Mouse (Mus musculus) limb, embryonic 12.5 days (tissue): ENCODE results near the gene Dpf3. TPM values are rescaled to one million over a fixed set of nuclear protein-coding genes. Genes with fewer than 3 reads are reported as not detected.

Experiments used
- ATAC-seq: fragments of 200-750 bp; cut with Nextera tagmentation; 2 replicates; pipeline ENCODE4 v1.8.0; 2017; ENCODE audit warnings: low read depth, moderate TSS enrichment; ENCODE audit not compliant: insufficient number of reproducible peaks, insufficient read depth, low FRiP score, low TSS enrichment
- H3K27ac ChIP-seq: fragments of 300-500 bp; sonication (generic); 2 replicates; pipeline ENCODE4 v1.5.1; 2016; ENCODE audit warnings: mild to moderate bottlenecking, moderate library complexity
- H3K27me3 ChIP-seq: fragments of 300-500 bp; sonication (generic); 2 replicates; pipeline ENCODE4 v1.6.1; 2016; ENCODE audit warnings: mild to moderate bottlenecking, moderate library complexity
- H3K36me3 ChIP-seq: fragments of 300-500 bp; sonication (generic); 2 replicates; pipeline ENCODE4 v1.6.1; 2016; ENCODE audit warnings: mild to moderate bottlenecking, moderate library complexity
- H3K4me1 ChIP-seq: fragments of 300-500 bp; sonication (generic); replicated peaks from 2 replicates; pipeline ENCODE4 v1.6.1; 2016
- H3K4me2 ChIP-seq: fragments of 300-500 bp; sonication (generic); 2 replicates; pipeline ENCODE4 v1.6.1; 2016; ENCODE audit warnings: mild to moderate bottlenecking, moderate library complexity
- H3K4me3 ChIP-seq: fragments of 300-500 bp; sonication (generic); replicated peaks from 2 replicates; pipeline ENCODE4 v1.5.1; 2016; ENCODE audit warnings: mild to moderate bottlenecking
- H3K9ac ChIP-seq: fragments of 300-500 bp; sonication (generic); replicated peaks from 2 replicates; pipeline ENCODE4 v1.6.1; 2016; ENCODE audit warnings: mild to moderate bottlenecking, moderate library complexity
- H3K9me3 ChIP-seq: fragments of 300-500 bp; sonication (generic); 2 replicates; pipeline ENCODE4 v1.6.1; 2016; ENCODE audit warnings: mild to moderate bottlenecking, moderate library complexity
- WGBS: fragments of 180-500 bp; shearing (Covaris S2); methylation state at CpG from one replicate; pipeline ENCODE4 v1.1.7; 2016; 5-methylcytosine and 5-hydroxymethylcytosine counted together
- polyA plus RNA-seq: library from polyadenylated mRNA; unstranded; fragments of >200 nt; fragmentation: Nextera tagmentation; extraction: Ambion mirVana; gene quantifications from 2 replicates; pipeline ENCODE4 v1.2.1, GENCODE M21; 2016

Dpf3 gene
- polyA plus RNA-seq, 1 experiment from 2014 or later, result 4.4 TPM

DNA sequence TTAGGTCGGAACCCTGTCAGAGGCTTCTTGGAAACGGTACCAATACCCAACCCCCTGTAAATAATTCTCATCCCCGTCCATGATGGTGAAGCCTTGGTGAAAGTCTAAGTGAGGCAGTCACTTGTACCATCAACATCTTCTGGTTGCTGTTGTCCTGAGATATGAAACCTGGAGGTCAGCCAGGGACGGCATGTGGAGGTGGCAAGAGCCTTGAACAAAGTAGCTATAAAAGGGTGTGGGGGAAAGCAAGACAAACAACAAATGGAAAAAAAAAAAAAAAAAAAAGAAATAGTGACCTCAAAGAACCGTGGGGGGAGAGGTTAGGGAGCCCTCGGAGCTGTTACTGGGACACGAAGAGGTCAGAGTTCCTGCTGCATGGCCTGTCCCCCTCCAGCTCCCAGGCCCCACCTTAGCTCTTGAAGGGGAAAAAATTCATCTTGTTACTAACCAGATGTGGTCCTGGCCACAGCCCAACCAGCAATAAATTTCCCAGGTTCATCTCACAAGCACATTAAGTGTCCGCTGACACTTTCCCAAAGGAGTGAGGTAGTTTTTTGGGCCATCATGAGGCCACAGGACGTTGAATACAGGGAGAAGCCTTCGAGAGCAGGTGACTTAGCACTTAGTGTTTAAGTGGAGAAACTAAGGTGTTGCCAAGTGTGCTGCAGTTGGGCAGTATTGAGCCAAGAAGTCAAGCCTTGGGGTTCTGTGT, 53.4 kb downstream of the Dpf3 start:
- H3K9me3 ChIP-seq, result no peaks in the 10 kb centered on the region
- H3K4me3 ChIP-seq, result no peak overlapping the region
- H3K4me1 ChIP-seq, result peaks cover 10% of the 10 kb centered on the region; the same call in 1 of the 2 replicates
- WGBS, result 34% methylated on average over 10 of the region's 10 CpGs
- H3K9ac ChIP-seq, result no peak overlapping the region
- no peak overlapping the region for H3K27ac ChIP-seq
- ATAC-seq, result no peak
- no peaks in the 10 kb centered on the region for H3K36me3 ChIP-seq
- no peak overlapping the region for H3K4me2 ChIP-seq
- no peaks in the 10 kb centered on the region for H3K27me3 ChIP-seq

- Histone ChIP-seq H3K27ac (no peak overlapping the region), H3K4me2 (no peak overlapping the region), H3K9ac (no peak overlapping the region), H3K9me3 (no peaks in the 10 kb centered on the region), H3K4me3 (no peak overlapping the region), H3K27me3 (no peaks in the 10 kb centered on the region), H3K36me3 (no peaks in the 10 kb centered on the region), H3K4me1 (peaks cover 15% of the 10 kb centered on the region)
- 92% methylated on average over 4 of the region's 4 CpGs for WGBS
- no peak for ATAC-seq
Measured at GRCm38 (mm10) chr12:83433436-83433835, 54.1 kb downstream of the Dpf3 start.

DNA sequence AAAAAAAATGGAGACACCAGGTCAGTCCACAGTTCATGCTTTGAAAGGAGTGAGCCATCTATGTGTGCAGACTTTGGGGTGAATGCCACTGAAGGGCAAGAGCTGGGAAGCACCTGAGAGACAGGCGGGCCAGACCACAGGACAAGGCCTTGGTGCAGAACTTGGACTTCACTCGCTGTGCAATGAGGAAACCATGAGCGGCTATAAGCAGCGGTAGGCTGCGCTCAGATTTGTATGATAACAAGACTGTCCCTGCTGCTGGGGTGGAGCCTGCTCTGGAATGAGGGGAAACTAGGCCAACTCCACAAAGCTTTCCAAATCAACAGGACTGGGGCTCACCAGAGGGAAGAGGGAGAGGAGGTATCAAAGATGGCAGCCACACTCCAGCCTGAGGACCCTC, 57.3 kb downstream of the Dpf3 start:
- H3K27me3 ChIP-seq, result no peaks in the 10 kb centered on the region
- H3K4me1 ChIP-seq, result peaks cover 42% of the 10 kb centered on the region
- no peak overlapping the region for H3K4me2 ChIP-seq
- no peak overlapping the region for H3K4me3 ChIP-seq
- 97% methylated on average over 5 of the region's 5 CpGs for WGBS
- ATAC-seq, result no peak
- no peaks in the 10 kb centered on the region for H3K9me3 ChIP-seq
- no peak overlapping the region for H3K9ac ChIP-seq
- H3K36me3 ChIP-seq, result no peaks in the 10 kb centered on the region
- H3K27ac ChIP-seq, result no peak overlapping the region

DNA sequence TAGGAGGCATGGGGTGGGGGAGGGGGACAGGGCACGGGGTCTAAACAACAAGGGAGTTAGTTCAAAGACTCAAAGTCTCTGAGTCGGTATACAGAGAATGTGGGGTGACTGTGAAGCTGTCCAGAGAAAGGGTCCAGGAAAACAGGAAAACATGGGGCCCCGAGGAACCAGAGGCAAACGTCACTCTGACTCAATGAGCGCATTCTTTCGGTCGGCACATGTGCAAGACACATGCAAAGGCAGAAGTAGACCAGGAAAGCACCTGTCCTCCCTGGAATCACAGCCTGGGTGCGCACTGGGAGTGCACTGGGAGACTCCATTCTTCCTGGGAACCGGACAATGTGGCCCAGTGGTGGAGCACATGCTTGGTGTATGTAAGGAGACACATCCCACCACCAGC, 59.5 kb downstream of the Dpf3 start:
- Histone ChIP-seq H3K36me3 (no peaks in the 10 kb centered on the region), H3K9ac (no peak overlapping the region), H3K4me2 (peak overlapping the region; percentile 36), H3K4me1 (peaks cover 40% of the 10 kb centered on the region), H3K27ac (no peak overlapping the region), H3K4me3 (no peak overlapping the region), H3K9me3 (no peaks in the 10 kb centered on the region), H3K27me3 (no peaks in the 10 kb centered on the region)
- 0 out of 2 replicates have a peak, but pooled peaks have one; percentile 37 for ATAC-seq
- 18% methylated on average over 9 of the region's 9 CpGs for WGBS

DNA sequence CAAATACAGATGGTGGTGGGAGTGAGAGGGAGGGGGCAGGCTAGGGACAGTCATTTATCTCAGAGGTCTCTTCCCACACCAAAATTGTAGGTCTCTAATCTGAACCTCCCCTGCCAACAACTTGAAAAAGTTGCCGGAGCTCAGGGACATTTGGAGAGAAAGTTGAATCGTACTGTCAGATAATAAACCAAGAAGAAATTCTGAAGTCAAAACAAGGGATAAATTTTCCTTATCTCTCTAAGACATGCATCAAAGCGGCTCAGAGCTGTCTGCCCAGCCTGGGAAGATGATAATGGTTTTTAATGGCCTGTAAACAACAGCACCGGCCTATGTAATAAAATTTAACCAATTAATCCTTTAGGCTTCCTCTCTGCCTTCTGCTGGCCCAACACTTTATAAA, 59.9 kb downstream of the Dpf3 start:
- Histone ChIP-seq H3K4me2 (peak overlapping the region; percentile 36), H3K4me3 (no peak overlapping the region), H3K36me3 (no peaks in the 10 kb centered on the region), H3K9ac (no peak overlapping the region), H3K27me3 (no peaks in the 10 kb centered on the region), H3K9me3 (no peaks in the 10 kb centered on the region), H3K4me1 (peaks cover 40% of the 10 kb centered on the region), H3K27ac (no peak overlapping the region)
- no peak for ATAC-seq
- WGBS, result 10% methylated on average over 4 of the region's 4 CpGs

DNA sequence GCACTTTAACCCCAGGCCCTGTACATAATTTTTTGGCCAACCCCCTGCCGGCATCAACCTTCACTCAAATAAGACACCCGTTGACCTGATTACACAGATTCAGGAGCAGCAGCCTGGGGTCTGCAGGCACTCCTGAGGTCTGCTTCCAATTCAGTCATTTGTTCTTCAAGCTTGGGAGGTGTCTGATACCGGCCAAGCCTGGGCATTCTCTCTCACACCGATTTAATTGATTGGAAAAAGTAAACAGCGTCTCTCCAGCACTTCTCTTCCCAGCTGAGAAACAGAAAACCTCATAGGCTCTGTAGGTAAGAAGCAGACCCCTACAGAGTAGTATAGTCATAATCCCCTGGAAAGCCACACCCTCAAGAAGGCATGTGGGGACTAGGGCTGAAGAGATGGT, 61.2 kb downstream of the Dpf3 start:
- Histone ChIP-seq H3K36me3 (no peaks in the 10 kb centered on the region), H3K27ac (no peak overlapping the region), H3K9me3 (no peaks in the 10 kb centered on the region), H3K4me3 (no peak overlapping the region), H3K4me2 (no peak overlapping the region), H3K27me3 (no peaks in the 10 kb centered on the region), H3K9ac (no peak overlapping the region), H3K4me1 (peaks cover 40% of the 10 kb centered on the region)
- ATAC-seq, result no peak
- 32% methylated on average over 5 of the region's 5 CpGs for WGBS

- Histone ChIP-seq H3K4me2 (no peak overlapping the region), H3K4me1 (peaks cover 40% of the 10 kb centered on the region), H3K4me3 (no peak overlapping the region), H3K27ac (no peak overlapping the region), H3K9me3 (no peaks in the 10 kb centered on the region), H3K36me3 (no peaks in the 10 kb centered on the region), H3K9ac (no peak overlapping the region), H3K27me3 (no peaks in the 10 kb centered on the region)
- WGBS, result 81% methylated on average over 7 of the region's 7 CpGs
- no peak for ATAC-seq
Measured at GRCm38 (mm10) chr12:83425736-83426135, 61.8 kb downstream of the Dpf3 start.

GRCm38 (mm10) chr12:83424720-83425444, 62.6 kb downstream of the Dpf3 start:
- Histone ChIP-seq H3K27me3 (no peaks in the 10 kb centered on the region), H3K4me3 (no peak overlapping the region), H3K9ac (no peak overlapping the region), H3K27ac (no peak overlapping the region), H3K36me3 (no peaks in the 10 kb centered on the region), H3K4me2 (no peak overlapping the region), H3K9me3 (no peaks in the 10 kb centered on the region), H3K4me1 (peaks cover 40% of the 10 kb centered on the region)
- ATAC-seq, result no peak
- WGBS, result 55% methylated on average over 11 of the region's 11 CpGs

- Histone ChIP-seq H3K4me2 (no peak overlapping the region), H3K4me3 (no peak overlapping the region), H3K9ac (no peak overlapping the region), H3K9me3 (no peaks in the 10 kb centered on the region), H3K4me1 (peaks cover 40% of the 10 kb centered on the region), H3K27ac (no peak overlapping the region), H3K27me3 (no peaks in the 10 kb centered on the region), H3K36me3 (no peaks in the 10 kb centered on the region)
- no peak for ATAC-seq
- 65% methylated on average over 12 of the region's 12 CpGs for WGBS
Measured at GRCm38 (mm10) chr12:83424086-83424719, 63.3 kb downstream of the Dpf3 start.

DNA sequence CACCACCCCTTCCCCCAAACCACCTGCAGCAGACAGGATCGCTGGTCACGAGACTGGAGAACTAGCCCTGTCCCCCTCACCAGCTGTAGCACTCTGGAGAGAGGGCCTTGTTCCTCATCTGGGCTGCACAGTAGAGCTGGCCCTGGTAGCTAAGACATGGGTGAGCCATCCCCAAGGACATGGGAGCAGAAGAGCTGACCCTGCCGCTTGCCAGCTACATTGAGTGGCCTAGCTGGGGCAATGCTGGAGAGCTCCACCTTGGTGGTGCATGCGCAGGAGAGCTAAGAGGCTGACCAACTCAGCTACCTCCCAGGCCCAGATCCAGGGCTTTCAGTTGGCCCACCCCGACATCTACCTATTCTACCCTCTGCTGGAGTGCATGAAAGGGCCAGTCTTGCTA, 67.2 kb downstream of the Dpf3 start:
- H3K4me1 ChIP-seq, result 0 out of 2 replicates have a peak, but pooled peaks cover 9% of the 10 kb centered on the region
- no peak overlapping the region for H3K4me2 ChIP-seq
- H3K27me3 ChIP-seq, result no peaks in the 10 kb centered on the region
- WGBS, result 89% methylated on average over 5 of the region's 5 CpGs
- H3K9ac ChIP-seq, result no peak overlapping the region
- no peak overlapping the region for H3K27ac ChIP-seq
- ATAC-seq, result no peak
- H3K9me3 ChIP-seq, result no peaks in the 10 kb centered on the region
- H3K4me3 ChIP-seq, result no peak overlapping the region
- H3K36me3 ChIP-seq, result no peaks in the 10 kb centered on the region

DNA sequence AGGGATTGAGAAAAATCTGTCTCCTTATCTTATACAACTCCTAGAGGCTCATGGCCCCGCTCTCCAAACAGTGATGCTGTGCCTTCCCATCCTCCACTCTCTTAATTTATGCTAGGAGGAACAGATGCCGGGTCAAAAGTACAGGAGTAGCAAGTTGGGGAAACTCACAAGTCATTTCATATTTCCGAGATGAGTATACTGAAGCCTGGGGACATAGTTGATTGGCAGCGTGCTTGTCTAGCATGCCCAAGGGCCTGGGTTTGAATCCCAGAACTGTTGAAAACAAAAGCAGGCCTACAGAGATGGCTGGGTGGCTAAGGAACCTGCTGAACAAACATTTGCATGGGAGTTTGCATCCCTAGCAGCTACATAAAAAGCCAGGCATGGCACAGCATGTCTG, 72.3 kb downstream of the Dpf3 start:
- Histone ChIP-seq H3K4me1 (peaks cover 13% of the 10 kb centered on the region), H3K9ac (no peak overlapping the region), H3K36me3 (no peaks in the 10 kb centered on the region), H3K27me3 (peaks cover 9% of the 10 kb centered on the region; the same call in 1 of the 2 replicates), H3K4me2 (no peak overlapping the region), H3K9me3 (no peaks in the 10 kb centered on the region), H3K27ac (no peak overlapping the region), H3K4me3 (no peak overlapping the region)
- no peak for ATAC-seq
- WGBS, result 88% methylated on average over 4 of the region's 4 CpGs
